Mouse (Mus musculus) adrenal gland, adult (tissue): ENCODE results near the gene Dhrs7.
"Not testable (repeated sequence)": the region's sequence is repeated elsewhere in the genome, so short reads cannot be mapped to it uniquely, and the experiment has no call there.

Experiments used
- DNase-seq, 2 experiments: peaks; one replicate each; pipeline ENCODE4 v3.0.0; 2022 to 2023; ENCODE audit warnings: low spot score in 1 of 2; ENCODE audit not compliant: inconsistent age in 2 of 2

The Dhrs7 gene

DNA sequence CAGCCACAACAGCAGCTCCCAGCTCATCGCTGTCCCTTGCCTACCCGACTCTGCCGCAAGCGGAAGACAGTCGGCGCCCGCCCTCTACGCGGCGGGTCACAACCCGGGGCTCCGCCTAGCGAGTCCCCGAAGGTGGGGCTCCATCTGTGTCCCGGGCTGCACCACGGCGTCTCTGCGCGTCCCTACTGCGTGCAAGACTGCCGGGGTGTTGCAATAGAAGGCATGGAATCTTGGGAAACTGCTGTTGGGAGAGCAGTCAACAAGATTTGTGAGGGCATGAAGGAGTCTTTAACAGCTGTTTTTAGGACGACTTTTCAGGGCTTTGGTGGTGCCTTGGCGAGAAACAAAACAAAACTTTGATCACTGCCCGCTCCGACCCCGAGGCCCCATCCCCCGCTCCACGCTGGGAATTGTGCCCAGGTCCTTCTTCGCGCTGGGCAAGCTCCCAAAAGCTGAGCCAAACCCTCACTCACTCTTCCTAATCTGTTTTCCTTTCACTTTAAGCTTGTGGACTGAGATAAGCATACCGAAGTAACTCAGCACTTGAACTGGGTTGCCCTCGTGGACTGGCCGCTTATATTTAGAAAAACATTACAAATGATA is at the start of gene Dhrs7:
Dhrs7 (minus strand) TSS at position 175 of the 603 bp plus-strand sequence.
- peak; percentile 95 to 97 for DNase-seq

DNA sequence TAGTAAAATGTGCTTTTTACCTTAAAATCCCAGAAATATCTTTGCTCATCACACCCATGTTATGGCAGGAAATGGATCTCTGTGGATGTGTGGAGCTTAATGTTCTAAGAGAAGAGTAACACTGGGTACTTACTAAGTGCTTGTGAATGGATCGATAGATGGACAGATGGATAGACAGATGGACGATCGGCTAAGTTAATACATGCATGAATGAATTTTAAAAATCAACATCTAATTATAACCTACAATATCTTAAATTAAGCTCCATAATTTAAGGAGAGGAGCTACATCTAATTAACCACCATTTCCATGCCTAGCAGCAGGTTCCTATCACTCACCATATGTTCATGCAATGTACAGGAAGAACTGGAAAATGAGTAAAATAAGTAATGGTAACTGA is 45.3 kb upstream of the Dhrs7 start:
- DNase-seq, result no peak

DNA sequence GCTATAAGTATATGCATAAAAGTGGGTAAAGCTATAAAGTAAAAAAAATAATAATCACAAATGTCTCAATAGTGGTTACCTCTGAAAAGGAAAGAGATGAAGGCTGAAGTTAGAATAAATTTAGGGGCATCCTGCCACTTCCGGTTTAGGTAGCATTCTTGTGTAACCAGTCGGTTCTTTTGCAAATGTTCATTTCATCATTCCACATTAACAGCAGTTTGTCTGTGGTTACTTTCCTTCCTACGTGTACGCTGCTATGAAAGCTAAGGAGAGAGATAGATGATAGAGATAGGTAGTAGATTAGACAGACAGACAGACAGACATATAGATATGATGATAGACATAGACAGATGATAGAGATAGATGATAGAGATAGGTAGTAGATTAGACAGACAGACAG is 39.4 kb upstream of the Dhrs7 start:
- no peak for DNase-seq

DNA sequence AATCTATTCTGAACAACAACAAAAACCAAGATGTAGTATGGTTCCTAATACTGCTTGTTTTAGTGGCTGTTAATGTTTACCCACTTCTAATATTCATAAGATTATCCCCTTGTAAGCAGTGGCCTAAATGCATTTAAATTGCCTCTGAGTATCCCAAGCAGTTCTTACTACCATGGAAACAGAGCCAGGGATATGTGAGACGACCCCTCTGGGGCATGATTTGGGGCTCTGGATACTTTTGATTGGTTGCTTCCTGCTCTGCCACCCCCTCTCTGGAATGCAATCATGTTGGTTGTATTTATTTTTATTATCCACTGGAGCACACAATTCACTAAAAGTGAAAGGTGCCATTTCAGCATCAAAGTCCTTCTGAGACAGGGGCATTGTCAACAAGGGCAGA is 35.3 kb upstream of the Dhrs7 start:
- DNase-seq, result no peak

DNA sequence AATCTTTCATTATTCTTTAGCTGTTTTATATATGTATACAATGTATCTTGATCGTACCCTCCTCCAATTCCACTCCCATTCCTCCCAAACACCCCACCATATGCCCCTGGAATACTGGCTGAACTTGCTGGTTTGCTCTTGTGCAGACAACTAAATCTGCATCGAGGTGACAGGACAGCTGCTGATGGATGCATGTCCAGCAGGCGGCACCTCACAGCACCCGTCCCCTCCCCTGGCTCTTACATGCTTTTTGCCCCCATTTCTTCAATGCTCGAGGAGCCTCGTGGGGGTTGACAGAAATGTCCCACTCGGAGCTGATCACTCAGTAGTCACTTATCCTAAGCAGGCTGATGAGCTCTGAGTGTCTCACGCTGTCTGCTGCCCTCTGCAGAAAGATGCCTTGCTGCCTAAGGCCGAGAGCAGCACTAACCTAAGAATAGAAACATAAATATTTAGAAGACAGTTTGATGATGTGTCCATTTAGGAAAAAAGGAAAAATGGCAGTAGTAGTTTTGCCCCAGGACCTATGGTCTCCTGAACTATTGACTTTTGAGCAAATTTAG is 30.3 kb upstream of the Dhrs7 start:
- peak; percentile 29 to 71 for DNase-seq

DNA sequence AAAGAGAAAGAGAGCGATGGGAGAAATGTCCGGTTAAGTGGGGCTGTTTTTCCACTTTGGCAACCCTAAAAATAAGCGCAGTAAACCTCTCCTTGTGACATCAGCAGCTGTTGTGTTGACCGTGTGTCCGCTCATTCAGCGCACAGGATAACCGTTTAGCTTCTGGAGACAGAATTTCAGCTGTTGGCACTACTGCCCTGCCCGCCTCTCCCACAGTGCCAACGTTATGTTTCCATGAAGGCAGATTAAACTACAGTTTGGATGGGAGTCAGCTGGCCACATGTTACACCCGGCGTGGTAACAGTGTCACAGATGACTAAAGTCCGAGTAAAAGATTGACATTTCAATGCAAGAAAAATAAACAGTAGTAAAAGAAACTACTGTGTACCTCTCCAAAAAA is 29.7 kb upstream of the Dhrs7 start:
- DNase-seq, result peak; percentile 19 to 63

DNA sequence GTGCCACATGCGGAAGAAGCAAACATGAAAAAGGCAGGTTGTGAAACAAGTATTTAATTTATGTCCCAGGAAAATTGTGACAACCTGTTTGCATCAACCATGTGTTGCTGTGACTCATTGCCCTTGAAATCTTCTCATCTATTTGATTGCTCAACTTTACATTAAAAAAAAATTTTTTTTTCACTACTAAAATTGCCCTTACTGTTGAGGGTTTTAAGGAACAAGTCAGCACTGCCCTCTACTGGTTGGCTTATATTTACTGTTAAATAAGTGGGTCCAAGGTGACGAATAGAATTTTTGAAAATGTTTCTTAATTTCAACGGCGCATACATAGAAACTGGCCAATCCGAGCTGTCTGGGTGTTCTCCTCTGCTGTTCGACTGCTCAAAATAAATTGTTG is 29.2 kb upstream of the Dhrs7 start:
- DNase-seq, result peak; percentile 14 to 85

DNA sequence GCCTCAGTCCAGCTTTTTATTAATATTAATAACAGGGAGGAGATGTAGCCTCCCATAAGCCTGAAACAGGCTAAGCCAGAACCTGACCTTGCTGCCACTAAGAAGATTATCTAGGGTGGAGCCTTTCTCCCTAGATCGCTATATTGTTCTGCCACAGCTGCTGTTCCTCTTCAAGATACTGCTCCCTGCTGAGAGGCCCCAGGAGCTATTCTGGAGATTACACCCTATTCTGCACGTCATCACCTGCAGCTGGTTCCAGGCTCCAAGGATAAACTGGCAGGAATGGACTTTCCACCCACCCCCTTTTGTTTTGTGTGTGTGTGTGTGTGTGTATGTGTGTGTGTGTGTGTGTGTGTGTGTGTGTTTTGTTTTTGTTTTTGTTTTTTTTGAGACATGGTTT is 23.6 kb upstream of the Dhrs7 start:
- not testable (repeated sequence) for DNase-seq

DNA sequence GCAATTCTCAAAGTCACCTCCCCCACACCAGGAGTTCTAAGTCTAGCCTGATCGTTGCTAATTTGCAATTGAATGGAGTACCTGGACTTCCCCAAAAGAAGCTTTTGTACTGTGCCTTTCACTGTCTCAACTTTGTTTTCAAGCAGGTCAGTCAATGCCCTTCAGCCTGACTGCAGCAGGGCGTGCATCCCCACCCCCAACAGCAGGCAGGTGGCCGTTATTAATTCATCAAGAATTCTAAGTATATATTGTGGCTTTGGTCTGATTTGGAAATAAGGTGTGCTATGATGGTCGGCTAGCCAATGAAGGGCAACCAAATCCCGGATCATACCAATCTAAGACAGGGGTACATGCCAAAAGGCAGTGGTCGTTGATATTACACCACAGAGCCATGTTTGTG is 23.0 kb upstream of the Dhrs7 start:
- not testable (repeated sequence) for DNase-seq

DNA sequence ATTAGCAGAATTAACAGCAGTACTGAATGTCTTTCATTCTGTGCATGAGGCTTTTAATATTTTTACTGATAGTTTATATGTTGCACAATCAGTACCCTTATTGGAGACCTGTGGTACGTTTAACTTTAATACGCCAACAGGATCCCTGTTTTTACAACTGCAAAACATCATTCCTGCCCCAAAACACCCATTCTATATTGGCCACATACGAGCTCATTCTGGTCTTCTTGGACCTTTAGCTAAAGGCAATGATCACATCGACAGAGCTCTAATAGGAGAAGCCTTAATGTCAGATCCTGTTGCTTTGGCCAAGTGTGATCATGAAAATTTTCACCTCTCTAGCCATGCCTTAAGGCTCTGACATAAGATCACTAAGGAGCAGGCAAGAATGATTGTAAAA is 21.9 kb upstream of the Dhrs7 start:
- not testable (repeated sequence) for DNase-seq

DNA sequence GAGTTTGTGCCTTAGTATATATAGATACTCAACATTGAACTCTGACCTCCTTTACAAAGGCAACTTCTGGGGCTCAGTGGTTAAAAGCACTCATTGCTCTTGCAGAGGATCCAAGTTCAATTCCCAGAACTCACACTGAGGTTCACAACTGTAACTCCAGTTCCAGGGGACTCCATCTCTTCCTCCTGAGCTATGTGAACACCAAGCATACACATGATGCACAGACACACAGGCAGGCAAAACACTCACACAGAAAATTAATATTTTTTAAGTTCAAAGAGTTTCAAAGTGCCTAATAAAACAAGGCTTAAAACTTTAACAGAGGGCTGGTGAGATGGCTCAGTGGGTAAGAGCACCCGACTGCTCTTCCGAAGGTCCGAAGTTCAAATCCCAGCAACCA is 18.9 kb upstream of the Dhrs7 start:
- DNase-seq, result no peak

DNA sequence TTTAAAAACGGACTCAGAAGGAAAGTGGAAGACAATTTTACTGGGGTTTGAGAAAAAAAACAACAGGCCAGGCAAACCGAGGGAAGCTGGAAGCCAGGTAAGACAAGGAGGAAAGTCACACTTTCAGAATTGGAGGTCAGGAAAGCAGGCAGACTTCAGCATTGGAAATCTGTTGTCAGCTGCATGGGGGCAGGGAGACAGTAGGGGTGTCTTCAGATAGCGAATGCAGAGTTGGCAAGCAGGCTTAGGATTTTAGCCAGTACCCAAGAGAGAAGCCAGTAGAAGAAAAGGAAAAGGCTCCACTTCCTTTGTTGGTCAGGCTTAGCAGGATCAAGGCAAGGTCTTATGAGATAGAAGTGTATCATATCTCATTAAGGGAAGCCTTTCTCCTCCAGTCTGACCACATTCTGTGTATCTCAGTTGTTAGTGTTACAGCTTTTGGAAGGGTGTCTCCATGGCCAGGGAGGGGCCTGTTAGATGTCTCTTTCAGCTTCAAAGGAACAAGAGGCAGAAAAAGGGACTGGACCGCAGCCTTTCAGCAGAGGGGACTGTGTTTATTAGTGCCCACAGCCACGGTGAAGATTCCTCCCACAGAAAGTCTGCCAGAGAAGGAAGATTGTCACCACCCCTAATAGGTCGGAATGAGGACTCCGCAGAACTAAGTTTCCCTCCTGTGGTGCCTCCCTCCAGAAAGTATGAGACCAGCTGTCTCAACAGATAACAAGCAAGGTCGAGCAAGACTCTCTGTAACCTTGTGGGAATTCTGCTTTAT is 18.0 kb upstream of the Dhrs7 start:
- peak; percentile 23 to 49 for DNase-seq

DNA sequence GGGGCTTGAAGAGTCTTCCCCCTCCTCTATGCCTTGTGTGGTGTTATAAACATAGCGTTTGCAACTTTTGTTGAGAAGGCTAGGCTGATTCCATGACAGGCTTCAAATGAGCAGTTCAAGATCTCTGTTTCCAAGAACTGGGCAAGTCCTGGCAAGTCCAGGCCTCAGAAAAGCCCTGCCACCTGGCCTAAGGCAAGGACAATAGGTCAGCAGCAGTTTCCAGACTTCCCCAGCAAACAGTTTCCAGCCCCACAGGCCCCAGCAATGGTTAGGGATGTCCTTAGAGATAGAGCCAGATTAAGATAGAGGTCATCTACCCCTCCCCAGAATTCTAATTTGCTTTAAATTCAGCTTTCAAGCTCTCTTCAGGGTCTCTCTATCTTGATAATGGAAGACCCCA is 17.2 kb upstream of the Dhrs7 start:
- DNase-seq, result no peak

DNA sequence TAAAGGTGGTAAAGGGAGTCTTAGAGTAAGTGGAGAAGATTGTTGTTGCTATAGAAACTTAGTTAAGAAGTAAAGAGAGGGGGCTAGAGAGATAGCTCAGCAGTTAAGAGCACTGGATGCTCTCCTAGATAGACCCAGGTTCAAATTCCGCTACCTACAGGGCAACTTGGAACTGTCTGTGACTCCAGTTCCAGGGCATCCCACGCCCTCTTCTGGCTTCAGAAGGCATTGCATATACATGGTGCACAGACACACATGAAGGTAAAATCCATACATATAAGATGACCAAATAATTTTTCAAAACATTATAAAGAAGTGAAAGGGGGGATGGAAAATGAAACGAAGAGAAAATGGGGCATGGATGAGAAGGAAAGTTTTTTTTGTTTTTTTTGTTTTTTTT is 14.9 kb upstream of the Dhrs7 start:
- DNase-seq, result no peak

DNA sequence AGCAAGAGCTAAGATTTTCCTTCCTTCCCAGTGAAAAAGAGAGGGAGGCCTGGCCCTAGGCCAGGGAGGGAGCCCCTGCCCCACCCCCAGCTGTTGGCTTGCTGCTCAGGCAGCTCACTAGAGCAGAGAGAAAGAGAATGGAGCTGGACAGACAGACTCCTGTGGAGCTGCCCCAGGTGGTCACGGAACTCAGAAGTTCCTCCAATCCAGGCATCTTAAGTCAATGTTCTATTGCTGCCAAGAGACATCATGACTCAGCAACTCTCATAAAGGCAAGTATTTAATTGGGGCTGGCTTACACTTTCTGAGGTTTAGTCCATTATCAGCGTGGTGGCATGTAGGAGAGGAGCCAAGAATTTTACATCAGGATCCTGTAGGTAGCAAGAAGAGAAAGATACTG is 10.1 kb upstream of the Dhrs7 start:
- DNase-seq, result no peak

DNA sequence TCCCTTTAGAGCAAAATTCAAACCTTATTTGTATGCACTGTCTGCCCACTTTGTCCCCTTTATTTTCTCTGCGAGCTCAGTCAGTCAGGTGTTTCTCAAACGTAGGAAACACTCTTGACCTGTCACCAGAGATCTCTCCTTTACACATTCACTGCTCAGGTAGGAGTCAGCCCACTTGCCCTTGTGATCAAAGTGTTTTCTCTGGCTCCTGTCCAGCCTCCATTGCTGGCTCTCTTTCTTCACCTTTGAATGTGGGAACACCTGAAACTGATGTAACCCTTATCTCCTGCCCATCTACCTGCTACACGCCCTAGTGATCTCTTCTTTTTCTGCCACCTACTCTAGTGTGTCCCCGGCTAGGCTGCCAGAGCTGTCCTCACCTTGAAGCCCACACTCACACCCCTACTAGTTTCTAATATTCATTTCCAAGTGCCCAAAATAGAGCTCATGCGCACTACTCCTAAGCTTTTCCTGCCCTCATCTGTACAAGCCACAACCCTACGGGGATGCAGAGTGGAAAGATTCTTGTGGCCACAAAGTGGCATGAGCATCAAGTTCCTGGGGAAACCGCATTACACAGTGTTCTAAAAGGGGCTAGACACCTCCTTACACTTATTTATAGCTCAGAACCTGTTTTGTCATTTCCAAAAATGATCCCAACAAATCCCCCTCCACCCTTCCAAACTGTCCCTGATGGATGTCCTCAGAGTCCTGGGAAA is 9.5 kb upstream of the Dhrs7 start:
- DNase-seq, result no peak

DNA sequence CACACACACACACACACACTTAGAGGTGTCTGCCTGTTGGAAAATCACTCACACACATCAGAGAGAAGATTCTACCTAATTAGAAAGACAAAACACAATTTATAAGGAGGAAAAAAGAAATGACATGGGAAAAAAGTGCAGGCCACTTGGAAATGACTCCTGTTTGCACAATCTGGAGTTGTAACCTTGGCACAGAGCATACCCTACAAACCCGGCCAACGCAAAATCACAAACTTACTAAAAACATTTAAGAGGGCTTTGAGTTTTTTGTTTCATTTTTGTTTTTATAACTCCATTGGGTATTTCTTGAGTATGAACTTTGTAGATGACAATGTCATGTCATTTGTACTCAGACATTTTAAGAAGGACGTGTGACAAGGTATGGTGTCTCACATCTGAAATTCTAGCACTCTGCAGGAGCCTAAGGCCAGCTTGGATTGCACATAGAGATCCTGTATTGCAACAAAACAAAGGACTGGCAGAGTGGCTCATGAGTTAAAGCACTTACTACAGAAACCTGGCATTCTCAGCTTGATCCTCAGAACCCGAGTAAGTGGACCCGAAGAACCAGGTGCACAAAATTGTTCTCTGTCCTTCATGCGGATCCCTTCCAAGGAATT is 6.9 kb upstream of the Dhrs7 start:
- DNase-seq, result peak in 1 of 2 experiments; percentile 50

DNA sequence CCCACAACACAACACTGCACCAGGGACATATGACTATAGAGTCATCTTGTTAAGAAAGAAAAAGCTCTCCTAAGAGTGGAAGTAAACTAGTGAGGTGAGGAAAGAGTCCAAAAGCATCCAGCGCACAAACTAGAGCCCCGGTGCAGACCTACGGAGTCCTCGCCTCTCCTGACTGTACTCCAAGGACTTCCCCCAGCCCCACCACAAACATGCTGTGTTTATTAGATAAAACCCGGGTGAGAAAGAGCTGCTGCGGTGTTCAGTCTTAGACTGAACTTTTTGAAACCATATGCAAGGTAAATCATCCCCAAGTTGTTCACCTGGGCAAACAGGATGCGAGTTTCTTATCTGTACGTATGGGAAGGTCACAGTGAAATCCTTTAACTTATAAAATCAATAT is 6.2 kb upstream of the Dhrs7 start:
- DNase-seq, result no peak

DNA sequence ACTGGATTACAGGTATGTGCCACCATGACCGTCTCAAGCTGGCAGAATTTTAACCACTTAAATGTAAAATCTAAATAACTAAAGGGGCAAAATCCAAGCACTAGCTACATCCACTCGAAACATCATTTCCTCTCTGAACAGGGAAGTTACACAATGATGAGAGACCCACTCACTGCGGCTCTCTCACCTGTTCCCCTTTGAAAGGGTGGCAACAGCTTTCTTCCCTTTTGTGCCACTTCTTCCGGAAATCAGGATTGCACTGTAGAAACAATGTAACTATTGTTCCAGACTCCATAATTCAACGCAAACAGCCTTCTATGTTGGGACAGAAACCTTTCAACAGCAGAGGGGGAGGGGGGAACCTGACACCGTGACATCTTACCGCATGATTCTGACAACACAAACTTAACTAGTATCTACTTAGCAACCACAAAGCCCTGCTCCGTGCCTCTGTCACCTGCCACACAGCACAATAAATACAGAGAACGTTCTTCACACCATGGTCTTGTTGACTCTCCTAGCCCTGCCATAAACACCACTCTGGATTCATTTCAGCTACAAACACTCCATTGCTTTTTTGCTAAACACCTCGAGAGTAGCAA is 3.3 kb upstream of the Dhrs7 start:
- peak in 1 of 2 experiments; percentile 16 for DNase-seq

DNA sequence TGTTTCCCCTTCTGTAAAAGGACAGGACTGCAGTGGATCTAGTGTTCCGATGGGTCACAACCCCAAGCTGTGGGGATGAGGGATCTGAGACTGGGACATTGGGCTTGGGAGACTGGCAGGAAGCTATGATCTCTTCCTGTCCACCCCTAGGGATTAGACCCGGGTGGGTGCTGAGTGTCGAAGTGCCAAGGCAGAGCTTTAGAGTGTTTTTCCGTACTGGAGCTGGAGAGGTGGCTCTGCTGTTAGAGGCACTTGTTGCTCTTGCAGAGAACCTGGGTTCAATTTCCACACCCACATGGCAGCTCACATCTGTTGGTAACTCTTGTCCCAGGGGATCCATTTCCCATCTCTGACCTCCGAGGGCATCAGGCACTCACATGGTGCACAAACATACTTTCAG is 1.3 kb upstream of the Dhrs7 start:
- peak in 1 of 2 experiments; percentile 47 for DNase-seq
